Mouse (Mus musculus): ENCODE measurements at regions not wholly inside any gene's neighbourhood (a gene's known extent, or its start where the extent isn't known, plus 50 kb on each side); places are given as distances from the start of the nearest gene placed in this dataset.

DNA sequence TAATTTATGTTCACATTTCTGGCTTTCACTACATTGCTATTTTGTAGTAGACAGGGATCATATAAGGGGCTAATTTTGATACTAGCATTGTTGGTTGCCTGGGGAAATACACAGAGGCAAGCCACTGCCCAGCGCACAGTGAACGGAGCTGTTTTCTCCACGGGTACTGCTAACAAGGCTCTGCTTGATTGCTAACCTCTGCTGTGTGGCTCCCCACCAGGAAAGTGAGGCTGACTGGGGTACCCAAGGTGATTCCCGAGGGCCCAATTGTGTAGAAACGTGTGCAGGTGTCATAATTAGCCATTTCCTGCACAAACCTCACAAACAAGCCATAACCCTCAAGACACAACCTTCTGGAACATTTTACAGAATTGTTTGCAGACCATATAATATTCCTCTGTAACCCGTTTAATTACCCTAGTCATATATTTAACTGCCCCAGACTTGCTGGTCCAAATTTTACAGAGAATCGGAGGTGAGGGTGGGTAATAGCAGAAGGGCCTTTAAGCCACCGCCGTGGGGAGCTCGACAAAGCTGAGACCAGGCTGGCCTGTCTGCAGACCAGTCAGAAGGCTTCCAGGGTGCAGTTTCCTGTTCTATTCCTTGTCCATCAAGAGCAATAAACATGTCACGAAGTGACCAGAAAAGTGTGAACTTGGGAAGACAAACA lies 170.9 kb downstream of the Fam169b start:
- DNase-seq (ENCODE audit: low read depth, low spot score) = no peak

- no peak for DNase-seq (ENCODE audit: low read depth, low spot score)
These were observed 167.1 kb downstream of the Fam169b start for GRCm38 (mm10) chr7:68440661-68441150.

GRCm38 (mm10) chr7:68428946-68429345 lies 155.3 kb downstream of the Fam169b start:
- no peak for DNase-seq (ENCODE audit: low read depth, low spot score)

- DNase-seq (ENCODE audit: low read depth, low spot score) = no peak
These were observed 142.3 kb downstream of the Fam169b start for GRCm38 (mm10) chr7:68415890-68416289.

- DNase-seq (ENCODE audit: low read depth, low spot score) = no peak
These were observed 139.1 kb downstream of the Fam169b start for GRCm38 (mm10) chr7:68412786-68413185.
